Mouse (Mus musculus) CH12.LX (cell line): ENCODE data around the gene Stra6l.

ENCODE experiments used
- CHD1 ChIP-seq: IDR thresholded peaks from 2 replicates; pipeline ENCODE4 v1.6.1; 2012; ENCODE audit warnings: low read depth, low read length, improper control_type of control experiment, inconsistent platforms
- CHD2 ChIP-seq: IDR thresholded peaks from 2 replicates; pipeline ENCODE4 v1.6.1; 2011; ENCODE audit warnings: low read length, improper control_type of control experiment
- CTCF ChIP-seq, 2 experiments: IDR thresholded peaks in 1 of 2; conservative IDR thresholded peaks in 1 of 2; 2 replicates each; pipeline ENCODE4 v1.5.1; 2011 to 2012; ENCODE audit warnings: low read depth in 2 of 2, low read length in 2 of 2, improper control_type of control experiment in 1 of 2, inconsistent platforms in 1 of 2, mild to moderate bottlenecking in 1 of 2, moderate library complexity in 1 of 2
- KAT2A ChIP-seq: IDR thresholded peaks from 2 replicates; pipeline ENCODE4 v1.6.1; 2012; ENCODE audit warnings: low read length, improper control_type of control experiment, inconsistent platforms; ENCODE audit not compliant: insufficient replicate concordance
- PAX5 ChIP-seq: IDR thresholded peaks from 2 replicates; pipeline ENCODE4 v1.6.1; 2012; ENCODE audit warnings: low read length, inconsistent platforms, mixed read lengths
- POLR2A ChIP-seq: IDR thresholded peaks from 2 replicates; pipeline ENCODE4 v1.6.1; 2011; ENCODE audit warnings: low read depth, mild to moderate bottlenecking, improper control_type of control experiment, low read length

DNA sequence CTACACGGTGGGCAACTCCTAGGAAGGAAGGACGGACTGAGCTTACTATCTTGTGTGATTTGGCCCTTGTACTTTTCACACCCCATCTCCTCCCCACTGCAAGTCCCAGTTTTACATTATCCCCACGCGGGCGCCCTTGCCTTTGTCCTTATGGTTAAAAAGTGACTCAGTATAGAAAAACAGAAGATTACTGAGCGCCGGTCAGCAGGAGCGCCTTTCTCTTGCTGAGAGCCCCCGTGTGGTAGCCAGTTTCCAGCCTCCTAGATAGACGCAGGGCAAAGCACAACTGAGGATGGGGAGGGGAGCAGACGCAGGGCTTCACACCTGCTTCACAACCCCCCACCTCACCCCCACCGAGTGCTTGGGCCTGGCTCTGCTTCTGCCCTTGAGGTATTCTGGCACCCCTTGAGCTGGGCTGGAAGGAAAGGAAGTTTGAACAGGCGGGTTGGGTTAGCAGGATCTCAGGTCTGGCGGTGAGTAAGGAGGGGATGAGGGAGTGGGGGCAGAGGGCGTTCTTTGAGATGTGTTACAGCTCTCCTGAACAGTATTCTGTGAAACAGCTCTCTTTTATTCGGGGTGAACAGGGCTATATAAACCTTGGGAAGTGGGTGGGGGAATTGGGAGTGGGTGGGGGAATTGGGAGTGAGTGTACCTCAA is 48.1 kb downstream of the Stra6l start:
- TF ChIP-seq PAX5 (no peak), CTCF (conservative IDR thresholded peaks at IDR 0.05 in 1 of 2, IDR thresholded peaks at IDR 0.05 in 1 of 2; ENCODE audit: low read depth in 2 of 2, low read length in 2 of 2) (no peak), CHD2 (no peak), CHD1 (no peak), KAT2A (no peak), POLR2A (no peak)
